Mouse (Mus musculus): ENCODE results near the gene Setd1a.
A peak's percentile ranks its signal among the peaks of the same experiment; 100 is the strongest.
"Not testable (repeated sequence)": the region's sequence is repeated elsewhere in the genome, so short reads cannot be mapped to it uniquely, and the experiment has no call there.

The Setd1a gene

GRCm38 (mm10) chr7:127776426-127776825 is at the start of gene Setd1a:
Gene Setd1a, plus strand, starts transcription at chr7:127776670.
- DNase-seq (ENCODE audit: low spot score in 2 of 2): peak; percentile 83 to 88

GRCm38 (mm10) chr7:127727898-127728297 is 48.6 kb upstream of the Setd1a start:
- no peak for DNase-seq (ENCODE audit: low spot score in 2 of 2)

- DNase-seq (ENCODE audit: low spot score in 2 of 2): no peak
Observed at GRCm38 (mm10) chr7:127730170-127730569, 46.3 kb upstream of the Setd1a start.

- DNase-seq (ENCODE audit: low spot score in 2 of 2): not testable (repeated sequence)
Observed at GRCm38 (mm10) chr7:127732066-127732465, 44.4 kb upstream of the Setd1a start, which contains the start of gene Ctf2. Gene Ctf2, minus strand, starts transcription at chr7:127732166.

- peak in 1 of 2 experiments; percentile 74 for DNase-seq (ENCODE audit: low spot score in 2 of 2)
Observed at GRCm38 (mm10) chr7:127744366-127745045, 32.0 kb upstream of the Setd1a start, which contains the start of gene Fbxl19. Gene Fbxl19, plus strand, starts transcription at chr7:127744543.

GRCm38 (mm10) chr7:127745251-127745651 is 31.2 kb upstream of the Setd1a start:
- peak; percentile 92 to 95 for DNase-seq (ENCODE audit: low spot score in 2 of 2)

- DNase-seq (ENCODE audit: low spot score in 2 of 2): peak; percentile 96 to 98
Observed at GRCm38 (mm10) chr7:127745652-127746493, 30.6 kb upstream of the Setd1a start.

- peak in 1 of 2 experiments; percentile 50 for DNase-seq (ENCODE audit: low spot score in 2 of 2)
Observed at GRCm38 (mm10) chr7:127746494-127747491, 29.7 kb upstream of the Setd1a start.

- DNase-seq (ENCODE audit: low spot score in 2 of 2): no peak
Observed at GRCm38 (mm10) chr7:127747559-127748234, 28.8 kb upstream of the Setd1a start.

GRCm38 (mm10) chr7:127748235-127748560 is 28.3 kb upstream of the Setd1a start:
- no peak for DNase-seq (ENCODE audit: low spot score in 2 of 2)

- DNase-seq (ENCODE audit: low spot score in 2 of 2): peak in 1 of 2 experiments; percentile 32
Observed at GRCm38 (mm10) chr7:127750131-127751127, 26.0 kb upstream of the Setd1a start.

- no peak for DNase-seq (ENCODE audit: low spot score in 2 of 2)
Observed at GRCm38 (mm10) chr7:127751619-127752018, 24.9 kb upstream of the Setd1a start.

- DNase-seq (ENCODE audit: low spot score in 2 of 2): no peak
Observed at GRCm38 (mm10) chr7:127752069-127752468, 24.4 kb upstream of the Setd1a start.

GRCm38 (mm10) chr7:127753158-127753557 is 23.3 kb upstream of the Setd1a start:
- DNase-seq (ENCODE audit: low spot score in 2 of 2): no peak

GRCm38 (mm10) chr7:127753741-127754140 is 22.7 kb upstream of the Setd1a start:
- no peak for DNase-seq (ENCODE audit: low spot score in 2 of 2)

- no peak for DNase-seq (ENCODE audit: low spot score in 2 of 2)
Observed at GRCm38 (mm10) chr7:127759716-127760115, 16.8 kb upstream of the Setd1a start.

GRCm38 (mm10) chr7:127760478-127760877 is 16.0 kb upstream of the Setd1a start:
- DNase-seq (ENCODE audit: low spot score in 2 of 2): no peak

GRCm38 (mm10) chr7:127761026-127761425 is 15.4 kb upstream of the Setd1a start:
- peak in 1 of 2 experiments; percentile 57 for DNase-seq (ENCODE audit: low spot score in 2 of 2)

GRCm38 (mm10) chr7:127763642-127764041 is 12.8 kb upstream of the Setd1a start:
- DNase-seq (ENCODE audit: low spot score in 2 of 2): no peak

- no peak for DNase-seq (ENCODE audit: low spot score in 2 of 2)
Observed at GRCm38 (mm10) chr7:127765756-127766155, 10.7 kb upstream of the Setd1a start.

Data from frontal cortex, postnatal 10 days (tissue).